Comparison of ENCODE assay signal across 14 mouse cellular contexts in genomic region chr17:4991600-4991999, GRCm38 (mm10). TPM values are rescaled to one million over a fixed set of nuclear protein-coding genes. Genes with fewer than 3 reads are reported as not detected.
DNase-seq lines count a peak whose midpoint lies in the region; ATAC-seq and TF ChIP-seq lines count a peak whose summit lies in the region.
"Had no signal": no experiment of that assay in that cellular context is flagged by ENCODE, and none has a peak within 500 bp of the region (broad histone marks: within the 10 kb centered on the region; RNA-seq: fewer than 3 reads in every experiment).

No protein-coding gene starts in this region.

- H3K27ac ChIP-seq in ES-Bruce4 (ENCODE audit: insufficient read depth, low read length): no peak overlapping the region
- H3K27ac ChIP-seq in forebrain, embryonic 16.5 days (ENCODE audit: low read length): no peak overlapping the region
- no peak overlapping the region for H3K27ac ChIP-seq in midbrain, embryonic 14.5 days (replicated peaks; ENCODE audit: low read depth, low read length)
- no peak overlapping the region for H3K27ac ChIP-seq in heart, embryonic 12.5 days (ENCODE audit: poor library complexity, severe bottlenecking)
- H3K27ac ChIP-seq: embryonic facial prominence, embryonic 12.5 days; kidney, postnatal 0 days had no signal

- H3K27me3 ChIP-seq in ES-Bruce4 (ENCODE audit: control insufficient read depth, insufficient read depth, low read length, poor library complexity, severe bottlenecking): no peaks in the 10 kb centered on the region
- H3K27me3 ChIP-seq in forebrain, embryonic 16.5 days (replicated peaks; ENCODE audit: control insufficient read depth, insufficient read depth, low read length): no peaks in the 10 kb centered on the region; the same call in 1 of the 2 replicates
- peaks cover 10% of the 10 kb centered on the region; the same call in 1 of the 2 replicates for H3K27me3 ChIP-seq in midbrain, embryonic 14.5 days (ENCODE audit: control insufficient read depth, insufficient read depth, low read length)
- H3K27me3 ChIP-seq in heart, embryonic 12.5 days (replicated peaks): no peaks in the 10 kb centered on the region
- H3K27me3 ChIP-seq: embryonic facial prominence, embryonic 12.5 days; Patski had no signal

- no peak for ATAC-seq in forebrain, embryonic 16.5 days
- no peak for ATAC-seq in midbrain, embryonic 14.5 days (ENCODE audit: low FRiP score, low TSS enrichment)
- no peak for ATAC-seq in heart, embryonic 12.5 days (ENCODE audit: insufficient number of reproducible peaks, low FRiP score)
- ATAC-seq: Patski had no signal

- H3K4me2 ChIP-seq in forebrain, embryonic 16.5 days (ENCODE audit: low read length): peak overlapping the region; percentile 5; the same call in 1 of the 2 replicates
- peak overlapping the region; percentile 1 for H3K4me2 ChIP-seq in midbrain, embryonic 14.5 days (ENCODE audit: low read length)
- H3K4me2 ChIP-seq in heart, embryonic 12.5 days: no peak overlapping the region
- H3K4me2 ChIP-seq: embryonic facial prominence, embryonic 12.5 days; lung, embryonic 14.5 days had no signal

- H3K36me3 ChIP-seq in ES-Bruce4 (ENCODE audit: control insufficient read depth, insufficient read depth, low read length, poor library complexity, severe bottlenecking): no peaks in the 10 kb centered on the region
- no peaks in the 10 kb centered on the region for H3K36me3 ChIP-seq in forebrain, embryonic 16.5 days (ENCODE audit: control insufficient read depth, insufficient read depth)
- H3K36me3 ChIP-seq in midbrain, embryonic 14.5 days (ENCODE audit: control insufficient read depth, insufficient read depth, low read length): no peaks in the 10 kb centered on the region
- H3K36me3 ChIP-seq in heart, embryonic 12.5 days: no peaks in the 10 kb centered on the region
- H3K36me3 ChIP-seq: embryonic facial prominence, embryonic 12.5 days had no signal

- TF ChIP-seq POLR2A in ES-Bruce4 (IDR thresholded peaks at IDR 0.05; ENCODE audit: insufficient read depth, low read length): no peak

- no peak for TF ChIP-seq EP300 in ES-Bruce4 (IDR thresholded peaks at IDR 0.05; ENCODE audit: insufficient read depth, low read depth, low read length)

- no peak for TF ChIP-seq CTCF in ES-Bruce4 (IDR thresholded peaks at IDR 0.05; ENCODE audit: low read depth, low read length)

- H3K9ac ChIP-seq in ES-Bruce4 (ENCODE audit: low read depth, poor library complexity, severe bottlenecking): no peak overlapping the region
- H3K9ac ChIP-seq in forebrain, embryonic 16.5 days (replicated peaks; ENCODE audit: low read depth, low read length): no peak overlapping the region; the same call in 1 of the 2 replicates
- H3K9ac ChIP-seq in midbrain, embryonic 14.5 days (replicated peaks; ENCODE audit: low read length): no peak overlapping the region
- no peak overlapping the region for H3K9ac ChIP-seq in heart, embryonic 12.5 days
- H3K9ac ChIP-seq: embryonic facial prominence, embryonic 12.5 days; lung, embryonic 14.5 days had no signal

- 0 out of 2 replicates have a peak, but pooled peaks cover 2% of the 10 kb centered on the region for H3K9me3 ChIP-seq in ES-Bruce4 (replicated peaks; ENCODE audit: control insufficient read depth, insufficient read depth, low read length, poor library complexity, severe bottlenecking)
- H3K9me3 ChIP-seq in forebrain, embryonic 16.5 days (ENCODE audit: control insufficient read depth, low read length): no peaks in the 10 kb centered on the region
- no peaks in the 10 kb centered on the region for H3K9me3 ChIP-seq in midbrain, embryonic 14.5 days (ENCODE audit: control insufficient read depth, low read length)
- H3K9me3 ChIP-seq in heart, embryonic 12.5 days (replicated peaks): no peaks in the 10 kb centered on the region
- H3K9me3 ChIP-seq: embryonic facial prominence, embryonic 12.5 days had no signal

- intact Hi-C loops in left cerebral cortex, postnatal 25 days (cut with DNase I): loop anchor here (10.0 kb wide), 1 partner anchor 403 kb away; no protein-coding TSS in a partner anchor

- H3K4me3 ChIP-seq in ES-Bruce4 (ENCODE audit: low read depth, low read length): peak overlapping the region; percentile 23
- no peak overlapping the region for H3K4me3 ChIP-seq in forebrain, embryonic 16.5 days (replicated peaks; ENCODE audit: low read length)
- no peak overlapping the region for H3K4me3 ChIP-seq in midbrain, embryonic 14.5 days (replicated peaks; ENCODE audit: low read depth, low read length)
- no peak overlapping the region for H3K4me3 ChIP-seq in heart, embryonic 12.5 days
- H3K4me3 ChIP-seq: embryonic facial prominence, embryonic 12.5 days had no signal

- 5% methylated on average over 10 of the region's 10 CpGs for WGBS in forebrain, embryonic 16.5 days
- WGBS in midbrain, embryonic 14.5 days: 14% methylated on average over 10 of the region's 10 CpGs
- 90% methylated on average over 10 of the region's 10 CpGs for WGBS in heart, embryonic 12.5 days

- peak; percentile 34 for DNase-seq in embryo, embryonic 11 days
- DNase-seq in embryo, embryonic 10 days (ENCODE audit: low spot score): no peak
- peak; percentile 56 for DNase-seq in midbrain, embryonic 14.5 days
- no peak for DNase-seq in lung, postnatal 14 days
- DNase-seq in left cerebral cortex, postnatal 25 days (ENCODE audit: low spot score in 2 of 2): no peak
- DNase-seq: cerebellum, postnatal 25 days; lung, embryonic 14.5 days; right cerebral cortex, postnatal 4 days had no signal

- H3K4me1 ChIP-seq in ES-Bruce4 (ENCODE audit: control insufficient read depth, insufficient read depth, low read length): no peaks in the 10 kb centered on the region
- peaks cover 16% of the 10 kb centered on the region for H3K4me1 ChIP-seq in forebrain, embryonic 16.5 days (replicated peaks; ENCODE audit: control insufficient read depth, insufficient read depth, low read length)
- H3K4me1 ChIP-seq in midbrain, embryonic 14.5 days (ENCODE audit: control insufficient read depth, insufficient read depth, low read length): peaks cover 15% of the 10 kb centered on the region
- H3K4me1 ChIP-seq in heart, embryonic 12.5 days (replicated peaks): peaks cover 4% of the 10 kb centered on the region; the same call in 1 of the 2 replicates
- H3K4me1 ChIP-seq: embryonic facial prominence, embryonic 12.5 days had no signal

RNA-seq across cellular contexts. Expression of gene Arid1b, which starts 2.5 kb away (rescaled TPM):
- polyA plus RNA-seq in ES-Bruce4 (2011; ENCODE audit: insufficient read depth, insufficient read length, low read depth, missing spikeins): 20.4 and 22.4 TPM in 2 replicates
- 15.1 and 15.3 TPM in 2 replicates for polyA plus RNA-seq in forebrain, embryonic 16.5 days (2015; fragmentation: Nextera tagmentation; extraction: Ambion mirVana)
- 22.8 and 23.8 TPM in 2 replicates for polyA plus RNA-seq in midbrain, embryonic 14.5 days (2014; fragmentation: Nextera tagmentation; extraction: Ambion mirVana)
- total RNA-seq in left cerebral cortex, postnatal 25 days (2021): 10 to 100 TPM; 73.6 to 79.6 TPM
- 8.1 and 8.7 TPM in 2 replicates for polyA plus RNA-seq in heart, embryonic 12.5 days (2016; fragmentation: Nextera tagmentation; extraction: Ambion mirVana)

Comparison
In these comparisons a context has a peak if more than half of its experiments do, and no peak if none do; other contexts are left out.
1. DNase-seq: peak in embryo, embryonic 11 days (single experiment) and midbrain, embryonic 14.5 days (single experiment); none in embryo, embryonic 10 days (single experiment), lung, postnatal 14 days (single experiment) and left cerebral cortex, postnatal 25 days (0 of 2).